Mouse (Mus musculus) spleen, adult 2 months (tissue): ENCODE results near the gene Zfp282.

ENCODE experiments used
- CTCF ChIP-seq: fragments of 200-500 bp; IDR thresholded peaks from 2 replicates; pipeline ENCODE4 v1.5.1; 2011; ENCODE audit warnings: mild to moderate bottlenecking, inconsistent platforms; ENCODE audit not compliant: insufficient read depth, insufficient read length, insufficient replicate concordance; ENCODE audit errors: extremely low read depth
- POLR2A ChIP-seq: fragments of 200-500 bp; IDR thresholded peaks from 2 replicates; pipeline ENCODE4 v1.6.1; 2011; ENCODE audit warnings: low read depth, low read length, inconsistent platforms

- TF ChIP-seq CTCF = no peak
- TF ChIP-seq POLR2A = no peak
Measured at GRCm38 (mm10) chr6:47832220-47832619, 44.8 kb upstream of the Zfp282 start.
